Mouse (Mus musculus) neural tube, embryonic 11.5 days (tissue): Measurements from ENCODE around the gene Trappc2l. TPM values are rescaled to one million over a fixed set of nuclear protein-coding genes. Genes with fewer than 3 reads are reported as not detected.

ENCODE experiments used
- ATAC-seq: fragments of 200-750 bp; cut with Nextera tagmentation; 2 replicates; pipeline ENCODE4 v1.8.0; 2017; ENCODE audit warnings: moderate number of reproducible peaks, mild to moderate bottlenecking, moderate TSS enrichment, moderate library complexity; ENCODE audit not compliant: insufficient read depth, low FRiP score, low TSS enrichment
- DNase-seq: peaks from one replicate; pipeline ENCODE4 v3.0.0-alpha.2; 2015; ENCODE audit warnings: low spot score
- H3K27ac ChIP-seq: fragments of 300-500 bp; sonication (generic); 2 replicates; pipeline ENCODE4 v1.5.1; 2014; ENCODE audit warnings: low read depth, mild to moderate bottlenecking, low read length
- H3K27me3 ChIP-seq: fragments of 300-500 bp; sonication (generic); 2 replicates; pipeline ENCODE4 v1.6.1; 2014; ENCODE audit warnings: mild to moderate bottlenecking, low read length, mixed read lengths; ENCODE audit not compliant: control insufficient read depth, insufficient read depth
- H3K36me3 ChIP-seq: fragments of 300-500 bp; sonication (generic); 2 replicates; pipeline ENCODE4 v1.6.1; 2014; ENCODE audit warnings: mild to moderate bottlenecking, low read length, moderate library complexity, mixed read lengths; ENCODE audit not compliant: control insufficient read depth, insufficient read depth
- H3K4me1 ChIP-seq: fragments of 300-500 bp; sonication (generic); 2 replicates; pipeline ENCODE4 v1.6.1; 2014; ENCODE audit warnings: low read length, mixed read lengths; ENCODE audit not compliant: control insufficient read depth, insufficient read depth
- H3K4me2 ChIP-seq: fragments of 300-500 bp; sonication (generic); 2 replicates; pipeline ENCODE4 v1.6.1; 2014; ENCODE audit warnings: low read depth, mild to moderate bottlenecking, moderate library complexity
- H3K4me3 ChIP-seq: fragments of 300-500 bp; sonication (generic); 2 replicates; pipeline ENCODE4 v1.5.1; 2014; ENCODE audit warnings: low read depth, low read length
- H3K9ac ChIP-seq: fragments of 300-500 bp; sonication (generic); 2 replicates; pipeline ENCODE4 v1.6.1; 2014; ENCODE audit warnings: mild to moderate bottlenecking, low read length
- H3K9me3 ChIP-seq: fragments of 300-500 bp; sonication (generic); 2 replicates; pipeline ENCODE4 v1.6.1; 2016; ENCODE audit warnings: low read length; ENCODE audit not compliant: control insufficient read depth
- WGBS: fragments of 180-500 bp; shearing (Covaris S2); extraction: QIAGEN DNeasy Blood & Tissue Kit; methylation state at CpG from one replicate; pipeline ENCODE4 v1.1.7; 2014; 5-methylcytosine and 5-hydroxymethylcytosine counted together
- microRNA-seq: library from miRNA; unstranded; fragments of <30 nt; microRNA quantifications from one replicate; pipeline ENCODE4, GENCODE M21; 2016
- polyA plus RNA-seq: library from polyadenylated mRNA; unstranded; fragments of >200 nt; fragmentation: Nextera tagmentation; extraction: Ambion mirVana; gene quantifications from 2 replicates; pipeline ENCODE4 v1.2.1, GENCODE M21; 2014

Trappc2l gene
- polyA plus RNA-seq, 1 experiment from 2014 or later, result 59.7 TPM

DNA sequence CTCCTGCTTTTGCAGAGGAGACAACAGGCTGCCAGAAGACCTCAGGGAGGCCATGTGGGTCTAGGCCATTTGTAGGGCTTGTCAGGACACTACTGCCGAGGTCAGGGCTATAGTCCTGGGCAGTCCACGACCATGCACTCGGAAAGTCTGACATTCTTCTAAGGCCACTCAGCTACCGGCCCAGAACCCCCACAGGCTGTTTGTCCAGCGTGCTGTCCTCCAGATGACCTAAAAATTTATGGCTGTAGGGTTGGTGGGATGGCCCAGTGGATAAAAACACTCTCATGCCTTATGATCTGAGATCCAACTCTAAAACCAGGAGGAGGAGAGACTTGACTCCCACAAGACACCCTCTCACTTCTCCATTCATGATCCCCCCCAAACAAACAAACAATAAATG is 52.2 kb downstream of the Trappc2l start:
- Histone ChIP-seq H3K36me3 (no peaks in the 10 kb centered on the region), H3K27me3 (no peaks in the 10 kb centered on the region), H3K4me3 (no peak overlapping the region), H3K9me3 (no peaks in the 10 kb centered on the region), H3K4me1 (peaks cover 22% of the 10 kb centered on the region), H3K27ac (no peak overlapping the region), H3K9ac (no peak overlapping the region), H3K4me2 (no peak overlapping the region)
- no peak for ATAC-seq
- DNase-seq, result no peak
- WGBS, result 51% methylated on average over 5 of the region's 5 CpGs

DNA sequence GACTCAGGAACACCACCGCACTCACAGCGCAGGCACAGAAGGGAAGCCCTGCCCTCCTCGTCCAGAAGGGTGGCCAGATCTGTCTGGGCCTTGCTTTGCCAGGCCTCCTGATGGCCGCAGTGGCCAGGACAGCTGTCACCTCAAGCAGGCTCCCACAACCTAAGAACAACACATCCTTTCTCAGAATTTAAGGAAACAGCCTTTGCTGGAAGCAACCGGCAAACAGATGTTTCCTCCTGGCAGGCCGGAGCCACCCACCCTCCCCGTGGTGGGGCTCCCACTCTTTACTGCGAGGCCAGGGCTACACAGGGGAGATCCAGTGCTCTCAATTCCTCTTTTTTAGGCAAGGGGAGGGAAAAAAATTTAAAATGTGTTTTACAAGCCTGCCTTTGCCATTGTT is 53.8 kb downstream of the Trappc2l start:
- H3K36me3 ChIP-seq, result no peaks in the 10 kb centered on the region
- no peak overlapping the region for H3K27ac ChIP-seq
- 51% methylated on average over 8 of the region's 8 CpGs for WGBS
- H3K27me3 ChIP-seq, result no peaks in the 10 kb centered on the region
- no peak for DNase-seq
- ATAC-seq, result no peak
- H3K9ac ChIP-seq, result no peak overlapping the region
- H3K4me2 ChIP-seq, result no peak overlapping the region
- peaks cover 26% of the 10 kb centered on the region for H3K4me1 ChIP-seq
- no peak overlapping the region for H3K4me3 ChIP-seq
- H3K9me3 ChIP-seq, result no peaks in the 10 kb centered on the region

DNA sequence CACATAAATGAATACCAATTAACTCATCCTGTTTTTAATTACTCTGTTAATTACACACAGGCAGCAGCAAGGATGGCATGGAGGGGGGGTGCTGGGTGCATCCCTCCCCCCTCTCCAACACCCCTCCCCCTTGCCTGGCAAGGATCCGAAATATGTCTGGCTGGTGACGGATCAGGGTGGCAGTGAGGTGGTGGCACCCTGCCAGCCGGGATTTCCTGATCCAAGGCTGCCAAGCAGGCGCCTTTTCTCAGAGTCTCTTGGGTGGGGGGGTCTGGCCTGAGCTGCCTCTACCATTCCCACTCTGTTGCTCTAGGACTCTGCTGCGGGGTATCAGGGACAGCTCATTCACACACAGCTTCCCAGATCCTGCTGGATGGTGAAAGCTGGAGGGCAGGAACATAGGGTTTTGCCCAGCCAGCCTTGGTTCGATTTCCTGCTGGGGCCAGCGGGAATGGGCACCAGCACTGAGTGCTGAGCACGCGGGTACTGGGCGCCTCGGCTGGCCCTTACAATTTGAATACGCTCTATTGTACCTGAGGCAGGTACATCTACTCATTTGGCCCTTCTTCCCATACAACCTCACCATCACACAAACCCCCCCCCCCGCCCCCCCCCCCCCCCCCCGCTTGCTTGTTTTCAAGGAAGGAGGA is 54.4 kb downstream of the Trappc2l start:
- Histone ChIP-seq H3K9ac (no peak overlapping the region), H3K27ac (no peak overlapping the region), H3K4me3 (no peak overlapping the region), H3K27me3 (no peaks in the 10 kb centered on the region), H3K36me3 (no peaks in the 10 kb centered on the region), H3K4me2 (no peak overlapping the region), H3K9me3 (no peaks in the 10 kb centered on the region), H3K4me1 (peaks cover 29% of the 10 kb centered on the region)
- ATAC-seq (no peak), DNase-seq (no peak)
- 79% methylated on average over 12 of the region's 14 CpGs for WGBS

Small RNA genes within 50 kb of the gene (microRNA-seq; reads per million reads assigned to microRNA genes)
- not detected for gene Mir6396

Other genes with a start within 250 kb of the Trappc2l start
- 40.5 and 41.5 TPM in 2 replicates for gene Zc3h18, start 235.0 kb upstream of the Trappc2l start, polyA plus RNA-seq
- gene Il17c, start 189.6 kb upstream of the Trappc2l start, polyA plus RNA-seq, result 0.57 TPM in 1 of 2 replicates, not detected in the other
- 52.5 and 57.7 TPM in 2 replicates for gene Cyba, start 178.7 kb upstream of the Trappc2l start, polyA plus RNA-seq
- 53.7 and 58.5 TPM in 2 replicates for gene Mvd, start 168.2 kb upstream of the Trappc2l start, polyA plus RNA-seq
- not detected in 2 replicates for gene Snai3, start 150.9 kb upstream of the Trappc2l start, polyA plus RNA-seq
- gene Rnf166, start 135.6 kb upstream of the Trappc2l start, polyA plus RNA-seq, result 30.1 and 31.1 TPM in 2 replicates
- gene Ctu2, start 135.5 kb upstream of the Trappc2l start, polyA plus RNA-seq, result 62.0 and 76.9 TPM in 2 replicates
- gene Piezo1, start 60.3 kb upstream of the Trappc2l start, polyA plus RNA-seq, result 5.5 and 7.5 TPM in 2 replicates
- 34.3 and 37.1 TPM in 2 replicates for gene Cdt1, start 43.6 kb upstream of the Trappc2l start, polyA plus RNA-seq
- 219 and 243 TPM in 2 replicates for gene Aprt, start 34.7 kb upstream of the Trappc2l start, polyA plus RNA-seq
- gene Galns, start 177 bp upstream of the Trappc2l start, polyA plus RNA-seq, result 5.4 and 6.6 TPM in 2 replicates
- gene Pabpn1l, start 11.1 kb downstream of the Trappc2l start, polyA plus RNA-seq, result not detected in 2 replicates
- gene Cbfa2t3, start 87.5 kb downstream of the Trappc2l start, polyA plus RNA-seq, result 7.5 and 8.5 TPM in 2 replicates
- 15.4 and 16.2 TPM in 2 replicates for gene Acsf3, start 163.8 kb downstream of the Trappc2l start, polyA plus RNA-seq
- 8.3 and 9.0 TPM in 2 replicates for gene Cdh15, start 236.3 kb downstream of the Trappc2l start, polyA plus RNA-seq